In the genomic region with DNA sequence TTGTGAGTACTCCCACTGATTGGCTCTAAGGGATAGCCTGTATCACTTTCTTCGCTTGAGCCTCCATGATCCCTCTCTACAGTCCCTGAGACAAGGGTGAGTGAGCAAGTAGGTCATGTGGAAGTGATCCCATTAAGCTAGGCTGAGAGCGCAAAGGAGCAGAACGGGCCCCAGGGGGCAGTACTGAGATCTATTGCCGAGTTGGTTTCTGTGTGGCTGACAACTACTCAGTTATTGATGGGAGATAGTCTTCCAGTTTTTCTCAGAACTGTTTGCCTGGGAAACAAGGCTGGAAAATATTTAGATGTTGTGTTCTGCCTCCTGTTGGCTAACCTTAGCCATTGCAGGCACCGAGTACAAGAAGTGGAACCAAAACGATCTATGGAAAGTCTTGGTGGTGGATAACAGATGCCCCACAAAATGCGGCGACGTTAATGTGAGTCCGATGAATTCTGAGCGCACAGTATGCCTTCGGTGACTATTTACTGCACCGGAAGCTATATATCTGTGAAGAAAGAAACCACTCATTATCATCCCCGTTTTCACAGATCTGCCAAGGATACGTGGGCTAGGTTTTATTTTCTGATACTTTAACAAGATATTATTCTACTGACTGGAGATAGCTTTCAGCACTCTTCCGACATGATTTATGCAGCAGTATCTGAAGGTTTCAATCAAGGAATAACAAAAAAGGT, we compare ENCODE assay signal across 7 mouse cellular contexts. TPM values are rescaled to one million over a fixed set of nuclear protein-coding genes. Genes with fewer than 3 reads are reported as not detected.
DNase-seq lines count a peak whose midpoint lies in the region.

No protein-coding gene starts in this region.

- peak; percentile 61 for DNase-seq in CD4-positive, CD25-positive, alpha-beta regulatory T cell, adult 2 months (ENCODE audit: low read depth, low spot score)
- peak; percentile 86 for DNase-seq in ES-CJ7 (ENCODE audit: low read depth, low spot score)
- peak; percentile 30 for DNase-seq in cerebellum, adult 8-10 months
- DNase-seq in gastrocnemius, adult 18-20 months (ENCODE audit: low spot score) = peak; percentile 73
- DNase-seq in kidney, postnatal 4 days = peak; percentile 78 to 82
- peak; percentile 42 for DNase-seq in lung, postnatal 14 days
- peak; percentile 23 for DNase-seq in spleen, postnatal 36 days (ENCODE audit: low spot score in 2 of 2)

RNA-seq across cellular contexts. Expression of a gene that starts 24.8 kb away (rescaled TPM):
- 10 to 100 TPM; 10.9 to 11.1 TPM for total RNA-seq in gastrocnemius, adult 18-20 months (2021)

Comparison
In these comparisons a context has a peak if more than half of its experiments do, and no peak if none do; other contexts are left out.
1. Peak in every context shown above with its lines: DNase-seq.
2. DNase-seq: peak in every context shown above with its lines; median percentile 86 in ES-CJ7; 80 in kidney, postnatal 4 days; 73 in gastrocnemius, adult 18-20 months; 61 in CD4-positive, CD25-positive, alpha-beta regulatory T cell, adult 2 months; 42 in lung, postnatal 14 days; 30 in cerebellum, adult 8-10 months; 23 in spleen, postnatal 36 days.